In genomic region chr1:118321661-118322201, GRCm38 (mm10) we compare ENCODE assay signal across 7 mouse cellular contexts. TPM values are rescaled to one million over a fixed set of nuclear protein-coding genes. Genes with fewer than 3 reads are reported as not detected.
A peak's percentile ranks its signal among the peaks of the same experiment; 100 is the strongest.
DNase-seq lines count a peak whose midpoint lies in the region; ATAC-seq lines count a peak whose summit lies in the region.

Gene Nifk, plus strand, starts transcription at chr1:118321839.

- intact Hi-C loops in left cerebral cortex, postnatal 25 days (cut with DNase I) = loop anchor here (5.0 kb wide), 1 partner anchor 176 kb away; no protein-coding TSS in a partner anchor

- H3K27ac ChIP-seq in intestine, embryonic 15.5 days = no peak within 1 kb of the TSS
- peak within 1 kb of the TSS; percentile 85 for H3K27ac ChIP-seq in midbrain, embryonic 10.5 days (replicated peaks)

- H3K9ac ChIP-seq in intestine, embryonic 15.5 days = peak within 1 kb of the TSS; percentile 78

- H3K27me3 ChIP-seq in intestine, embryonic 15.5 days (replicated peaks) = no peaks in the 10 kb centered on the region; the same call in 1 of the 2 replicates
- H3K27me3 ChIP-seq in midbrain, embryonic 10.5 days (ENCODE audit: low read depth, poor library complexity, severe bottlenecking) = no peaks in the 10 kb centered on the region

- H3K4me2 ChIP-seq in intestine, embryonic 15.5 days (replicated peaks) = peak within 1 kb of the TSS; percentile 74

- peak; percentile 95 for ATAC-seq in intestine, embryonic 15.5 days

- H3K36me3 ChIP-seq in intestine, embryonic 15.5 days = peaks cover 9% of the 10 kb centered on the region; the same call in 1 of the 2 replicates
- peaks cover 31% of the 10 kb centered on the region for H3K36me3 ChIP-seq in midbrain, embryonic 10.5 days

- H3K4me1 ChIP-seq in intestine, embryonic 15.5 days (replicated peaks) = peaks cover 11% of the 10 kb centered on the region
- H3K4me1 ChIP-seq in midbrain, embryonic 10.5 days = peaks cover 11% of the 10 kb centered on the region

- DNase-seq in adrenal gland, adult 18-20 months (ENCODE audit: low spot score in 2 of 2) = peak; percentile 86 to 89
- DNase-seq in embryo, embryonic 11 days = peak; percentile 97
- DNase-seq in gastrocnemius, postnatal 25 days = peak; percentile 87
- DNase-seq in left cerebral cortex, postnatal 25 days (ENCODE audit: low spot score in 2 of 2) = peak; percentile 96 to 97
- peak; percentile 94 for DNase-seq in midbrain, embryonic 10.5 days (ENCODE audit: low spot score)
- peak; percentile 95 for DNase-seq in right cerebral cortex, postnatal 4 days

- whole genome bisulfite sequencing in intestine, embryonic 15.5 days = under 1% methylated on average over 37 of the region's 37 CpGs
- under 1% methylated on average over 37 of the region's 37 CpGs for WGBS in midbrain, embryonic 10.5 days

- peak within 1 kb of the TSS; percentile 73 for H3K4me3 ChIP-seq in intestine, embryonic 15.5 days (replicated peaks)
- H3K4me3 ChIP-seq in midbrain, embryonic 10.5 days = peak within 1 kb of the TSS; percentile 93

- H3K9me3 ChIP-seq in intestine, embryonic 15.5 days = no peaks in the 10 kb centered on the region
- H3K9me3 ChIP-seq in midbrain, embryonic 10.5 days (replicated peaks) = no peaks in the 10 kb centered on the region

RNA-seq across cellular contexts. Expression of gene Nifk, which starts in this region (rescaled TPM):
- 10 to 100 TPM; 34.8 to 44.8 TPM for total RNA-seq in adrenal gland, adult 18-20 months (2021)
- total RNA-seq in gastrocnemius, postnatal 25 days (2021) = 10 to 100 TPM; 15.1 to 17.2 TPM
- polyA plus RNA-seq in intestine, embryonic 15.5 days (2015; fragmentation: Nextera tagmentation; extraction: Ambion mirVana) = 78.4 and 87.5 TPM in 2 replicates
- 10 to 100 TPM; 19.8 to 23.3 TPM for total RNA-seq in left cerebral cortex, postnatal 25 days (2021)
- polyA plus RNA-seq in midbrain, embryonic 10.5 days (2016; fragmentation: Nextera tagmentation; extraction: Ambion mirVana) = 93.0 and 105 TPM in 2 replicates
